Mouse (Mus musculus) left cerebral cortex, adult 9 months (tissue): ENCODE measurements at regions not wholly inside any gene's neighbourhood (a gene's known extent, or its start where the extent isn't known, plus 50 kb on each side); places are given as distances from the start of the nearest gene placed in this dataset.
"Not testable (repeated sequence)": the region's sequence is repeated elsewhere in the genome, so short reads cannot be mapped to it uniquely, and the experiment has no call there.

ENCODE experiments used
- DNase-seq, 2 experiments: peaks; one replicate each; pipeline ENCODE4 v3.0.0; 2022; ENCODE audit warnings: low spot score in 2 of 2

DNA sequence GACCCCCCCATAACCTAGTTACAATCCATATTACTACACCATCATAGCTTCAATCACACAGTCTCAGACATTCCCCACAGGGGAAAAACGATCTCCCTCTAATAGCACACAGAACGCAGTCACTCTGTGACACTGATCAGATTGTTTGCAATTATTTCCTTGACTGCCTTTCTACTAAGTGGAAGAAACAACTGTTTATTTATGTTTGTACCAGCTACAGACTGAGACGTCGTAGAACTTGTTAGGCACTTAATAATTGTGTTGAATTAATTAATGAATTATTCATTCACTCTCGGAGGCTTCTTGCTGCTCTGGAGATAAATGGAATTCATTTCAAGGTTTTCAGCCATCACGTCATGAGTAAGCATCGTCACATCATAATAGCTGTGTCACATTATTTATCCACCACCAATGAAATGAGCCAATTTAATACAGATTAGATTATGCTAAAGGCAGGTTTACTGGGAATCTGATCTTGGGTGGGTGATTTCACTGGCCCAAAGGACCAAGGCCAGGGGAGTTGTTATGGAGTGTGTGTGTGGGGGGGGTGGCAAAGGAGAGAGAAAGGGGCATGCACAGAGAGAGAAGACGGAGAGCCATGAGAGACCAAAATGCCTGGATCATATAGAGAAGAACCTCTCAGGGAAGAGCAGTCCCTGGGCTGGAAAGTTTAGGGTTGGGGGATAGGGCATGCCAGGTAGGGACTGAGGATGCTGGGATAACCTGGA lies 355.7 kb upstream of the Zwint start:
- no peak for DNase-seq

GRCm38 (mm10) chr10:72309045-72309444 lies 345.6 kb upstream of the Zwint start:
- not testable (repeated sequence) for DNase-seq

- no peak for DNase-seq
Observed at GRCm38 (mm10) chr10:72318308-72318707, 336.3 kb upstream of the Zwint start.

GRCm38 (mm10) chr10:72320307-72320706 lies 334.3 kb upstream of the Zwint start:
- no peak for DNase-seq

GRCm38 (mm10) chr10:72326624-72327023 lies 328.0 kb upstream of the Zwint start:
- DNase-seq = no peak

DNA sequence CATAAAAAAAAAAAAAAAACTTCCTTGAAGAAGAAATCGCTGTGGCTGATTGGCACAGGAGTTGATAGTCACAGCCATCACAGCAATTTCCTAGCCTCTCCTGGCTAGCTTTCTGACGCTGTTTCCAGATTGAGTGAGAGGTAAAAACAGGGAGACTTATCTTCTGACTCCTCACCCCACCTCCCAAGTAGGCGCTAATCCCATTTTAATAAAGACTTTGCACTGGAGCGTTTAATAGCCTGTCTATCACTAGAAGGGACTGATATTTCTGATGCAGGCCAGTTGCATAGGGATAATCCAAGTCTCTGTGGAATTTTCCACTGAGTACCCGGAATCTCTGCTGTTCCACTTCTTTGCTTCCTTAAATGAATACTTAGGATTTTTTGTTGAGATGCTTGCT lies 307.4 kb upstream of the Zwint start:
- DNase-seq = no peak

DNA sequence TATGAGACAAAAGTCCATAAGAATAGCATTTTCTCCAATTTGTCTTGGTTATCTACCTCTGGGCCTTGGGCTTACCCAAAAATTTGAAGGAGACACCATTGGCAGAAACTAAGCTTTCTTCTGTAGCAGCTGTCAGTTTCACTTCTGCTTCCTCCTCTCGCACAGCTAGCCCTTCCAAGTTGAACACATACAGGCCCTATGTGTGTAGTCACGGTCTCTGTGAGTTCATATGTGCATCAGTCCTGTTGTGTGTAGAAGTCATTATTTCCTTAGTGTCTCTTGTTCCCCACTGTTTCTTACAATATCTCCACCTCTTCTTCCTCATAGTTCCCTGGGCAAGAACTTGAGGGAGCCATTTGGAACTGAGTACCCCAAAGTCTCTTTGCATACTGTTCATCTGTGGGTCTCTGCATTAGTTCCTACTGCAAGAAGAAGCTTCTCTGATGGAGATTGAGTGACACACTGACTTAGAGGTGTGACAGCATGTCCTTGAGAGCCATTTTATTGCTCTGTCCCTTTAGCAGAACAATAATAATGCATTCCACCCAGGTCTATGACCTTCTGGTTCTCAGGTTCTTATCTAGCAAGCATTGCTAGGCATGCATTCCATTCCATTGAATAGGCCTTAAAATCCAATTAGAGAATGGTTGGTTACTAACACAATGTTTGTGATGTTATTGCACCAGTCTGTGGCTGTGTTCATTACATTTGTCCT lies 306.5 kb upstream of the Zwint start:
- DNase-seq = no peak

DNA sequence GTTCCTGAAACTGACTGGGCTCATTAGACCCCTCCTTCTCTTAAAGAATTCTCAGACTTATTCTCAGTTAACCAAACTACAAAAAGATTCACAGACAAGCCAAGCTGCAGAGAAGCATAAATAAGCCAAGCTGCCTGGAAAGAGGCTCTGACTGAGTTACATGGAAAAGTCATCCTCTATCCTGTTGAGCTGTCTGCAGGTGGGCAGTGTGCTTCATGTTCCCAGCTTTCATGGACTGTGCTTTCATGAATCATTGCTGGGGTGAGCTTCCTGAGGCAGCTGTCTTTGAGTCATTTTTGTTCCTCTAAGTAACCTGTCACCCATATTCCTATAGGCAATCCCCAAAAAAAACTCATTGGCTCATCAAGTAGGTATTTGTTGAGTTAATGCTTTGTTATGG lies 301.8 kb upstream of the Zwint start:
- no peak for DNase-seq

DNA sequence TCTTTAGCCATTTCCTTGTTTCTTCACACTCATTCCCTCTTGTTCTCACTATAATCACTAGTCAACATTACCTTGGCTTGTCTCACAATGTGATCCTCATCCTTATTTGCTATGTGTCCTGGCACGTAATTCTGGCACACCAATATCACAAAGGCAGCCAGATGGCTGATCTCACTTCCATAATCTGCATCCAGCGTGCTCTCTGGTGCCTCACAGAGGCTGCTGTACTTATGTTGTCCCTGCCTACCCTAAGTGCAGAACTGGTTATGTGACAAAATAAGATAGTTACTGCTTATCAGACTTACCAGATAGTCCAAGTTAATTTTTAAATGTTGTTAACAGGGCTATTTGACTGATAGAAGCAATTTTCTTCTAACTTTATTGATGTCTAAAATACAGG lies 301.1 kb upstream of the Zwint start:
- DNase-seq = no peak

- no peak for DNase-seq
Observed at GRCm38 (mm10) chr10:72383351-72383750, 271.3 kb upstream of the Zwint start.

- DNase-seq = peak in 1 of 2 experiments; percentile 3
Observed at GRCm38 (mm10) chr10:72384826-72385225, 269.8 kb upstream of the Zwint start.

DNA sequence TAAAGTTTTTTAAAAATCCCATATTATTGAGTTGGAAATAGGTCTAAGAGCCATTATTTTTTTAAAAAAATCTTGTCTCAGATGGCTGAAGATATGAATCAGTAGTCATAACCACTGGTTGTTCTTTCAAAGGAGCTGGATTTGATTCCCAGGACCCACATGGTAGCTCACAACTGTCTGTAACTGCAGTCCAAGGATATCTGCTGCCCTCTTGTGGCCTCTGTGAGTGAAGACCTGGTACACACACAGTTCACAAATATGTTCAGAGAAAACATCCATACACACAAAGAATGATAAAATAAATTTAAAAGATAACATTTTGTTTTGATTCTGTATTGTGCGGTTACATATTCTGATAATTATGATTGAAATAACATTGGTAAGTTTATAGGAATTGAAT lies 263.2 kb upstream of the Zwint start:
- DNase-seq = no peak

DNA sequence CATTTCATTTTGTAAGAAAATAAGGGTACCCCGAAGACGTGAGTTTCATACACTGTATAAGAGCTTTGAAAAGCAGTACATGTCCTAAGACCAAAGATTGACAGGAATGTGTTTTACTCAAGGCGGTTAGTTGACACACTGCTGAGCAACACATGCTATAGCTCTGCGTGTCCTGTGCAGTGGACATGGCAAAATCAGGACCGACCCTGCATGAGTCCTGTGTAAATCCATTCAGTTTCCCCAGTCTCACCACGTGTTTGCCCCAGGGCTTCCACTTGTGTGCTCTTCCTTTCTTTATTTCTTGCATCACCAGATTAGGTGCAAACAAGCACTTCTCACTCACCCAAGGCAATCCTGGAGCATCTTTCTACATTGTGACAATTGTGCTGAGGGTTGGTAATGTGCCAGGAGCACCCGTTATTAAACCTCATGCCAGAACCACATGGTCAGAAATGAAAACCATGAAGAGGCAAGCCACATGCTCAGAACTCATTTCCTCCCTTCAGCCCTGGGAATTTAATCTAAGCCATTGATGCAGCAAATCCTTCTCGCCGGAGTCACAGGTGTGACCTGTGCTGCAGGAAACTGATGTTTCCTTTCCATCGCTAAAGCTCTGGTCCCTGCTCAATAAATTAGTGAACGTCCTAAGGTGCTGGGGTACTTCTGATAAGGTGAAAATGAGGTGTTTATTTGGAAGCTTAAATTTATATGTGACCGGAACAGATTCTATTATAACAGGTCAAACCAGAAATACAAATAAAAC lies 261.2 kb upstream of the Zwint start:
- no peak for DNase-seq

GRCm38 (mm10) chr10:72394367-72394766 lies 260.3 kb upstream of the Zwint start:
- no peak for DNase-seq

- no peak for DNase-seq
Observed at GRCm38 (mm10) chr10:72403290-72403689, 251.4 kb upstream of the Zwint start.

- peak in 1 of 2 experiments; percentile 6 for DNase-seq
Observed at GRCm38 (mm10) chr10:72410305-72410704, 244.3 kb upstream of the Zwint start.

- DNase-seq = peak in 1 of 2 experiments; percentile 14
Observed at GRCm38 (mm10) chr10:72411670-72412069, 243.0 kb upstream of the Zwint start.

GRCm38 (mm10) chr10:72454629-72455028 lies 200.0 kb upstream of the Zwint start:
- no peak for DNase-seq

- peak; percentile 45 to 79 for DNase-seq
Observed at GRCm38 (mm10) chr10:72484315-72484714, 170.3 kb upstream of the Zwint start.

- DNase-seq = no peak
Observed at GRCm38 (mm10) chr10:72532431-72532830, 122.2 kb upstream of the Zwint start.

- no peak for DNase-seq
Observed at GRCm38 (mm10) chr10:72533427-72533826, 121.2 kb upstream of the Zwint start.

DNA sequence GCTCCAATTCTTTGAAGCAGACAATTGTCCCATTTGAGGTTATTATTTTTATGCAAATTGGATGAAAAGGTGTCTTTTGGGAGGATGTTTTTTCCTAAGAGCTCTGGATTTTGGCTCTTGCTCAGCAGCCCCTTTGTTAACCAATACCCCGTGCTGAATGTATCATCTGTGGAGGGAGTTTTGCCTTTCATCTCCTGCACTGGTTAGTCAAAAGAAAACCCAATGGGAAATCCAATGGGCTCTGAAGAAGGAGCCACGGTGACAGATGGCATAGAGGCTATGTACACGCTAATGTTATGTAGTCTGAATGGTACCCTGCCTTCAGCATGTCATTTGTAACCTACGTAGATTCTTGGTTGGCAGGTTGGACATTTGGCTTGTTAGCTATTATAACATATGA lies 120.8 kb upstream of the Zwint start:
- DNase-seq = no peak

GRCm38 (mm10) chr10:72549564-72549963 lies 105.1 kb upstream of the Zwint start:
- no peak for DNase-seq
